Mouse (Mus musculus) gastrocnemius, adult 2 months (tissue): ENCODE measurements at regions not wholly inside any gene's neighbourhood (a gene's known extent, or its start where the extent isn't known, plus 50 kb on each side); places are given as distances from the start of the nearest gene placed in this dataset.

Experiments used
- DNase-seq: peaks from one replicate; pipeline ENCODE4 v3.0.0; 2022
- H3K27ac ChIP-seq: fragments of 200-600 bp; 2 replicates; pipeline ENCODE4 v1.8.1; 2022; ENCODE audit warnings: mild to moderate bottlenecking
- H3K4me3 ChIP-seq: fragments of 200-600 bp; 2 replicates; pipeline ENCODE4 v1.8.1; 2022; ENCODE audit warnings: mild to moderate bottlenecking, moderate library complexity
- CTCF ChIP-seq: fragments of 200-600 bp; IDR thresholded peaks from 2 replicates; pipeline ENCODE4 v1.8.1; 2022; ENCODE audit warnings: antibody characterized with exemption, mild to moderate bottlenecking, moderate library complexity
- intact Hi-C: fragments of 180-260 bp; cut with DNase I; formaldehyde crosslinking; loops from one replicate; pipeline ENCODE4 v1.15.1; 2025

DNA sequence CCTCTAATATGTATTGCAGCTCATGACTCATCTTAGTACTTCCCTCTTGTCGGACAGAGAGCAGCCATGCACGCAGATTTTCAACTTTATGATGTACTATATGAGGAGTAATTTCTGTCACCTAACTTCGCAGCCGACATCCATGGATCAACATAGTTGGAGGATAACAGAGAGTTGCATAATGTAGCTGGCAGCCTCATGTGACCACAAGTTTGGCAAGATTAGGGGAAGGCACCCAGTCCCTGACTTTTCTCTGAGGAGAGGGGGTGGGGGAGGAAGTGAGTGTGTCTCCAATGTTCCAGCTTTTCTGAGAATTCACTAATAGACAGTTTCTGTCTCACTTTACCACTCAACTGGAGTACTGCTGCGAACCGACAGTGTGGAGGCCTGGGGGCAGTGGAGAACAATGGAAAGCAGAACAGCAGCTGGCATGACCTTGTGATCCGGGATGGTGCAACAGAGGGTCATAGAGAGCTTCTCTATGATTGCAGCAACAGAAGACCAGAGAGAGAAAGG lies 424.0 kb downstream of the Ptprc start:
- H3K4me3 ChIP-seq: no peak overlapping the region
- DNase-seq: no peak
- H3K27ac ChIP-seq: no peak overlapping the region
- intact Hi-C loops: no loop called here
- TF ChIP-seq CTCF: no peak

DNA sequence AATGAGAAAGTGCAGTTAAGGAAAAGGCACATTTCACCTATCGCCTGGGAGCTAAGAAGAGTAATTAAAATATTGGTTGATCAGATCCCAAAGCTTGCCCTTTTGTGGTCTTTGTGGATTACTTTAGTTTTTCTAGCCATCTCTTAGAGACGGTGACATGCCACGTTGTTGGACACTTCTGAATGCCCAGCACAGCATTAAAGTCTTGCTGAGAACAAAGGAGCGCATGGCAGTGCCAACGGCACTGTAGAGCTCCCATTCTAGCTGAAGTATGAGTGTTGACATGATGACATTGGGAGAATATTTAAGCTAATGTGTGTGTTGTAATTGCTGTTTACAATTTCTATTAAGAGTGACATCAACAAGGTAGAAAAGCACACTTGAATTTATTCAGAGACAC lies 424.6 kb downstream of the Ptprc start:
- no peak for DNase-seq
- no peak overlapping the region for H3K4me3 ChIP-seq
- no peak overlapping the region for H3K27ac ChIP-seq
- intact Hi-C loops: no loop called here
- TF ChIP-seq CTCF: no peak

DNA sequence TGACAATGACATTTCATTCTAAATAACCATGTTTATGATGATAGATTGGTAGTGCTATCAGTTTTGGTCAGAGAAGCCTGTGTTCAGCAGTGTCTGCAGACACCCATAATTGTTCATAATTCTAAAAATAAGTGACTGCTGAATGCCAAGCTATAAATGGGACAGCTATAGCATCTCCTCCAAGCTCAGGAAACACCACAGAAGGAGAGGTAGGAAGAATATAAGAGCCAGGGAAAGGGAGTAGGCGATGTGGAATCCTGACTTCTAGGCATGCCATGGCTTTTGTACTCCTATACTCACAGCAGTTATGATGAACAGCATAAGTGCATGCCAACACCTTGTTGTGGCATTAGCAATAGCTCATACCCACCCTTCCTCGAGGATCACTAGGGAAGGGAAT lies 429.4 kb downstream of the Ptprc start:
- intact Hi-C loops: no loop called here
- no peak overlapping the region for H3K27ac ChIP-seq
- H3K4me3 ChIP-seq: no peak overlapping the region
- DNase-seq: no peak
- no peak for TF ChIP-seq CTCF

DNA sequence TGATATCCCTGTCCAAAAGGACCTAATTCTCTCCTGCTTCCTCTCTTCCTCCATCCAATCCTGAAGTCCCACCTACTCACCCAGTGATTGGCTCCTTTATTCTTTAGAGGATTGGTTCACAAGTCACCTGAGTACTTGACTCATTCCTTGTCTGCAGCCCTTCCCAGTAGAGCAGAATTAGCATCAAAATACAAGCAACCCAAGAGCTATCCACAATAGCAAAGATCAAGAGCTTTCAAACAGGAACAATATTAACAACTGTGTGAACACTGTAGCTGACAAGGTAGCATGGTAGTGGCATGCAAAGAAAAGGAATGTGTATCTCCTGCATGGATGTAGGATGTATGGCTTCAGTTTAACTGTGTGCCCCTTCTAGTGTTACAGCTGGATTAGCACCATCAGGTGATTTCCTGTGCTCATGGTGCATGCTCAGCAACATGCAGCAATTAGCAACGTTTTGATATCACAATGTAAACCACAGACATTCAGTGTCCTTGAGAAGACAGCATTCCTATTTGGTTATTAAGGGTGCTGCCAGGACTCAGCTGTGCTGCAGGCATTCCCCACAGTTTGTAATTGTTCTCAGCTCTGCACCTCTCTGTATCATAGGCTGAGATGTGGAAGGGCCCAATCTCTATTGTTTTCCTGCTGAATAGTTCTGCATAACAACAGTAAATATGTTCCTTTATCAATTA lies 437.2 kb downstream of the Ptprc start:
- no peak for DNase-seq
- TF ChIP-seq CTCF: no peak
- no peak overlapping the region for H3K4me3 ChIP-seq
- H3K27ac ChIP-seq: no peak overlapping the region
- intact Hi-C loops: no loop called here

DNA sequence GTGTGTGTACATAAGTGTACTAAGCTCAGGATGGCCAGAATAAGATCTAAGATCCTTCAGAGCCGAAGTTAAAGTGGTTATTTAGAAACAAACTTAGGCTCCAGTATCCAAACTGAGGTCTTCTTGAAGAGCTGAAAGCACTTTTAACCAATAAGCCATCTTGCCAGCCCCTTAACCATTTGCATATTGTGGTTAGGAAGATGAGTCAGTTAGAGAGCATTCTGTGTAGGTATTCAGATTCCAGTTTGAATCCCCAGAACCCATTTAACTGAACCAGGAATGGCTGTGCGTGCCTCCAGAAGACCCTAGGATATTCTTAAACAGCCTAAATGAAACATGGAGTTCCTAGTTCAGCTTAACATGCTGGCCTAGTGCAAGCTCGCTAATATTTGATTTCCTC lies 471.6 kb downstream of the Ptprc start:
- intact Hi-C loops: no loop called here
- H3K4me3 ChIP-seq: no peak overlapping the region
- no peak for TF ChIP-seq CTCF
- DNase-seq: no peak
- H3K27ac ChIP-seq: no peak overlapping the region

DNA sequence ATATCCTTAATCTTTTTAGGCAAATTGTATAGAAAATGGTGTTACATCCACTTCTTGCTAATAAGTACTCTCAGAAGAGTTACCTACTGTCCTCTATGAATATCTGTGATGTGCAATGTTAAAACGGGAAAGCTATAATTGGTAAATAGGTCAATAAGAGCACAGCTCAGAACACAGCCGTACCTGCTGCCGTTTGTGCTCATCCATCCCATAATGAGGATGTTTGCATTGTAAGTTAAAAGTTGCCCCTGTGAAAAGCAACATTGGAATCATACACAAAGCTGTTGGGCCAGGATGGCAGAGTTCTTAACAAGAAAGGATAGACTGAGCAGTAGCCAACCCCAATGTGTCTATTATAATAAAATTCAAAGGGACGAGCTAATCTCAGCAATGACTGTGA lies 476.6 kb downstream of the Ptprc start:
- Histone ChIP-seq H3K4me3 (no peak overlapping the region), H3K27ac (no peak overlapping the region)
- no peak for DNase-seq
- TF ChIP-seq CTCF: no peak
- intact Hi-C loops: no loop called here

DNA sequence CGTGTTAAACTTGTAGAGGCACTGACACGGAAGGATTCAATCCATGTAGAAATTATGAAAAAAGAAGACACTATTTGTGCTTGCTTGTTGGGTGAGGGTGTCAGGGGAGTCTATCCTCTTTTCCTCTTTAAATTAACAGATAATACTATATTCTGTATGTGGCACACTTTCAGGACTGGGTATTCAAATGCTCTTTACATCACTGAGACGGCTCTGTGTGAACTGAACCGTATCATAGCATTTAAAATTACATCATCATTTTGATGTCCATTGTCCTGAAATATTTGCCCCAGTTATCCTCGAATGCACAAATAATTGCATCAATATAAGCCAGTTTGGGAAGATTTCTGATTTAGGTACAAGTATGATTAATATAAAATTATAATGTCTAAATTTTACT lies 478.2 kb downstream of the Ptprc start:
- no peak for TF ChIP-seq CTCF
- Histone ChIP-seq H3K27ac (no peak overlapping the region), H3K4me3 (no peak overlapping the region)
- intact Hi-C loops: no loop called here
- DNase-seq: no peak

DNA sequence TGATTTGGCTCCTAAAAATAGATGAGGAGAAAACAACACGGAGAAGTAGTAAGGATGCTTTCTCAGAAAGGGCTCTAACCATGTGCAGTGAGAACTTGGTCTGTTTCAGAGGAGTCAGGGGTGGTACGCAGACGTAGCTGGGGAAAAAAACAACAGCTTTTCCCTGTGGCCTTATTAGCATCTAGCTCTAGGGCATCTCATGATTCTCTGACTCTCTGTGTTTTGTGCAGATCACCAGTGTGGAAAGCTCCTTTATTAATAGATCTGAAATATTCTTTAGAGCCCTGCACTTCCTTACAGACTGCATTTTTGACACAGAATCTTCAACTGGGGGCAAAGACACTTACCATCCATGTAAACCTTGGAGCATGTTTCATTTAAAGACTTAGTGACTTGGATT lies 478.7 kb downstream of the Ptprc start:
- no peak for TF ChIP-seq CTCF
- DNase-seq: no peak
- Histone ChIP-seq H3K4me3 (no peak overlapping the region), H3K27ac (no peak overlapping the region)
- intact Hi-C loops: no loop called here

DNA sequence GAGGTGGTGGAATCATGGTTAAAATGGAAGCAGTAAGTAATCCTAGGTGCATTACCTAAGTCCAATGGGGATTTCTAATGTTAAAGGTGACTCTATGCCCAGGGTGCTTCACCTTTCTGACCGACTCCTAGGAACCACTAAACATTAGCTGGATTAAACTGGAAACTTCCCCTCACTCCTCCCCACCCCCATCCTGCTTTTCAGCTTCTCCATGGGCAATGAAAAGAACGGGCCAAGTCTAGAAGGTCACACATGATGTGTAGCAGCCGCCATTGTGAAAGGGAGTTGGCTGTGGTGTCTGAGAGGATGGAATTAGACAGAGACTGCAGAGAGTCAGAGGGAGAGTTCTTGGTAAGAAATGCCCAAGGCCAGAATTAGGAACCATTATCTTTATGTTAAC lies 479.8 kb downstream of the Ptprc start:
- no peak for DNase-seq
- no peak overlapping the region for H3K27ac ChIP-seq
- no peak for TF ChIP-seq CTCF
- no peak overlapping the region for H3K4me3 ChIP-seq
- intact Hi-C loops: no loop called here

DNA sequence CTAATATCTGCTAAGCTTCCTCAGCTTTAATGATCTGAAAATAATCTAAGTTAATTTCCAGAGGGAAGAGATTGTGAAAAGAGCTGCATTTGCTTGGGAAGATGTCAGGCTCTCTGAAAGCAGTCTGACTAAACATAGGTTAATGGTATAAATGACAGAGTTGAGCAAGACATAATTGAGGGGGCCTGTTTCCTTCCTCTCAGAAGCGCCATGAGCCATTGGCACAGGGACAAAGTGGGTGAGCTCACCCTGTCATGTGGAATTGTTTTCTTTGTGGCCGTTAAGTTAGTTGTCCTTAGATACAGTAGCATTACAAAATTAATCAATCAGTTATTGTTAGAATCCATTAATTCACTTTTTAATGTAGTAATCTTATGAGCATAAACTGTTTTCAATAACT lies 483.0 kb downstream of the Ptprc start:
- TF ChIP-seq CTCF: no peak
- Histone ChIP-seq H3K4me3 (no peak overlapping the region), H3K27ac (no peak overlapping the region)
- intact Hi-C loops: no loop called here
- no peak for DNase-seq

DNA sequence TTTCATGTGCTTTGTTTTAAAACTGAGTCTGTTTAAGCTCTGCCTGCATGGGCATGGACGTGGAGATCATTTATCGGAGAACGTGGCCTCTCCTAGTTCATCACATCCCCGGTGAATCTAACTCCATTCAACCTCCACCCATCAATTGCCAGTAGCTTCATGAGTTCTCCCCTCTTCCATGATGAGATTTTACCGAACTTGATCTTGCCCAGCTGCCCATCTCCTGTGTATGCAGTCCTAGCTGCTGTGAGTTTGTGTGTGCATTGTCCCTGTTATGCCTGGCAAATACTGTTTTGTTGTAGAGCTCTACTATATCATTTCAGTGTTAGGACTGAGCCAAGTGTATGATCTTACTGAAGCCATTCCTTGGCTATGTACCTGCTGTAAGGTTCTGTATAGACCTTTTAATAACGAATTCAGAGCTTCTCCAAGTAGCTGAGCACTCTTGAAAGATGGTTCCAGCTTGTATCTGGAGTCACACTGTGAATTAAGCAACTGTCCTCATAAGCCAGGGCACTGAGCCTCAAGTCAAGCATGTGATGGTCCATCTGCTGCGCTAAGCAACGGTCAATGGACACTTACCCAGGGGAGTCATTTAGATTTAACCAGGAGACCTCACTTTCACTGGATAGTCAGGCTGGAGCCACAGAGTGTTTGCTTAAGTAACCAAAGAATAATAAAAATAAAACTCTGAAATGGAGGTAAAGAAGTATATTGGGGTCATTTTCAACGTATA lies 484.5 kb downstream of the Ptprc start:
- no peak for DNase-seq
- no peak overlapping the region for H3K27ac ChIP-seq
- TF ChIP-seq CTCF: no peak
- no peak overlapping the region for H3K4me3 ChIP-seq
- intact Hi-C loops: no loop called here

DNA sequence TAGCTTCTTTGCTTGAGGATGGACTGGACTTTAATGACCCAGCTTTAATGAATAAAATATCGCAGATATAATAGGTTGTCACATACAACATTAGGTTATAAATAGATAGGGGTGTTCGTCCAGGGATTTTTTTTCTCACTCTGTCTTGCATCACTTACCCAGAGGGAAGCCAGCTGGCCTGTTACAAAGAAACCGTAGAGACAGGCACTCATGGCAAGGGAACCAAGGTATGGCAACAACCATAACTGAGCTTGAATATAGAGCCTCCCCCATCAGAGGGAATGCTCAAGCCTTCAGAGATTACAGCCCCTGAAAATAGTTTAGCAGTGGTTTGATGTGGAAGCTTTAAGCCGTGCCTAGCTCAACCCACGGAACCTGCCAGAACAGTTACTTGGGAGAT lies 504.9 kb downstream of the Ptprc start:
- intact Hi-C loops: no loop called here
- no peak overlapping the region for H3K27ac ChIP-seq
- TF ChIP-seq CTCF: no peak
- H3K4me3 ChIP-seq: no peak overlapping the region
- peak; percentile 48 for DNase-seq

DNA sequence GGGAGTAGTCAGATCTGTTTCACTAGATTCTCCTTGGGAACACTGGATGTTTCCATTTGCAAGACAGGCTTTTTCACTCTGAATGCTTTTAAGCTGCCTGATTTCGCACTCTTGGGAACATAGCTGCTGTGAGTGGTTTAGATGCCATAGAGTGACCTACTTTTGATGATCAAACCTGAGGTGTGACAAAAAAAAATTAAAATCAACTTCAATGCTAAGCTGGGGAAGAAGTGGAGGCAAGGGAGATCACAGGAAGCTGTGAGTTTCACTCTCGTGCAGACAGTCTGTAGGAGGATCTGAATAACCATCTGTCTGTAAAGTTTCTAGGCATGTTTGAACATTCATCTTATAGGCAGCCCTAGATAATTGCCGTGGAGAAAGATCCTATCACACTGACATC lies 505.7 kb downstream of the Ptprc start:
- Histone ChIP-seq H3K27ac (no peak overlapping the region), H3K4me3 (no peak overlapping the region)
- no peak for TF ChIP-seq CTCF
- intact Hi-C loops: no loop called here
- DNase-seq: no peak

DNA sequence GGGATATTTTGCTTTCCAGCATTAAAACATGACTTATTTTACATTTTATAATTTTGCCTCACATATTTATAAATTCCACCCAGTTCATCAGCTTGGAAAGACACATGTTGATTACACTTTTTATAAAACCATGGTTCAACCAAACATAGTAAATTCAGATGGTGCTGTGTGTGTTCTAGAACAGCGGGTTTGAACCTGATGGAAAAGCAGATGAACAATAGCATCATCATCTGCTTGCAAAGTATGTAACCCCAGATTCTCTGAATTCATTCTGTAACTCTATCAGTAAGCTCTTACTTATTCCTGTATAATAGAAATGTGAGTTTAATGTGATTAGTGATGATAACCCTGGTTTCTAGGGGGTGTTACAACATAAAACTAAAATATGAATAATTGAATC lies 517.4 kb downstream of the Ptprc start:
- TF ChIP-seq CTCF: no peak
- Histone ChIP-seq H3K27ac (no peak overlapping the region), H3K4me3 (no peak overlapping the region)
- intact Hi-C loops: loop anchor here (10.0 kb wide), 1 partner anchor 237 kb away; no protein-coding TSS in a partner anchor
- DNase-seq: no peak
